Mouse (Mus musculus) embryo, embryonic 11 days (tissue): Measurements from ENCODE around the gene Sgk1.
A peak's percentile ranks its signal among the peaks of the same experiment; 100 is the strongest.
"Not testable (repeated sequence)": the region's sequence is repeated elsewhere in the genome, so short reads cannot be mapped to it uniquely, and the experiment has no call there.

Experiments
- DNase-seq: peaks from one replicate; pipeline ENCODE4 v3.0.0-alpha.2; 2015

Gene Sgk1

GRCm38 (mm10) chr10:21868623-21869022 is 13.4 kb upstream of the Sgk1 start:
- no peak for DNase-seq

GRCm38 (mm10) chr10:21881837-21882183 is 174 bp upstream of the Sgk1 start:
- DNase-seq = no peak

GRCm38 (mm10) chr10:21883587-21883986 is 1.6 kb downstream of the Sgk1 start:
- DNase-seq = peak; percentile 85

GRCm38 (mm10) chr10:21884534-21884933 is 2.5 kb downstream of the Sgk1 start:
- DNase-seq = peak; percentile 24

- peak; percentile 35 for DNase-seq
Measured at GRCm38 (mm10) chr10:21889141-21889765, 7.3 kb downstream of the Sgk1 start.

- DNase-seq = no peak
Measured at GRCm38 (mm10) chr10:21890293-21890692, 8.3 kb downstream of the Sgk1 start.

- no peak for DNase-seq
Measured at GRCm38 (mm10) chr10:21891442-21891841, 9.5 kb downstream of the Sgk1 start.

- no peak for DNase-seq
Measured at GRCm38 (mm10) chr10:21892104-21892503, 10.1 kb downstream of the Sgk1 start.

- DNase-seq = no peak
Measured at GRCm38 (mm10) chr10:21898417-21898816, 16.4 kb downstream of the Sgk1 start.

GRCm38 (mm10) chr10:21898851-21899250 is 16.9 kb downstream of the Sgk1 start:
- DNase-seq = not testable (repeated sequence)

GRCm38 (mm10) chr10:21899397-21899796 is 17.4 kb downstream of the Sgk1 start:
- DNase-seq = no peak

- no peak for DNase-seq
Measured at GRCm38 (mm10) chr10:21902152-21903140, 20.5 kb downstream of the Sgk1 start.

GRCm38 (mm10) chr10:21904151-21904550 is 22.2 kb downstream of the Sgk1 start:
- DNase-seq = no peak

- no peak for DNase-seq
Measured at GRCm38 (mm10) chr10:21905616-21906015, 23.6 kb downstream of the Sgk1 start.

GRCm38 (mm10) chr10:21906894-21907446 is 25.0 kb downstream of the Sgk1 start:
- DNase-seq = peak; percentile 24

GRCm38 (mm10) chr10:21907784-21908183 is 25.8 kb downstream of the Sgk1 start:
- DNase-seq = no peak

- no peak for DNase-seq
Measured at GRCm38 (mm10) chr10:21908686-21909085, 26.7 kb downstream of the Sgk1 start.

GRCm38 (mm10) chr10:21910334-21910733 is 28.4 kb downstream of the Sgk1 start:
- no peak for DNase-seq

- DNase-seq = no peak
Measured at GRCm38 (mm10) chr10:21911303-21911947, 29.4 kb downstream of the Sgk1 start.

- DNase-seq = no peak
Measured at GRCm38 (mm10) chr10:21914751-21915150, 32.8 kb downstream of the Sgk1 start.

GRCm38 (mm10) chr10:21916301-21917071 is 34.5 kb downstream of the Sgk1 start:
- DNase-seq = no peak

- no peak for DNase-seq
Measured at GRCm38 (mm10) chr10:21918016-21918749, 36.2 kb downstream of the Sgk1 start.
